Mouse (Mus musculus): ENCODE measurements around the gene Dtx1. TPM values are rescaled to one million over a fixed set of nuclear protein-coding genes. Genes with fewer than 3 reads are reported as not detected.

The Dtx1 gene
- polyA plus RNA-seq, 1 experiment from 2014 or later: 4.0 TPM

DNA sequence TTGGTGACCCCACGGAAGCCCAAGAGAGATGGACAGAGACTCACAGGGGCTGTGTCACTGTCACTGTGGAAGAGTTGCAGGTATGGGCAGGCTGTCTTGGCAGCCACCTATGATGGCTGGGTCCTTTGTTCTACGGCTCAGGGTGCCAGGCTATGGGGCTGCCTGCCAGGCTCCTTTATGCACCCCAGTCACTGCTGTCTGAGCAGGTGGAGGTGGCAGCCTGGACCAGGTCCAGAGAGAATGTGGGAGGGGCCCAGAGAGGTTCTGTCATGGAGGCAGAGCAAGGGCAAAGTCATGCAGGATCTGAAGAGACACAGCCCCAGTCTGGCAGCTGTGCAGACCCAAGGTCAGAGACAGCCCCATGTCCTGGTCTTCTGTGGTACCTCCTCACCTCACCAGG is 8.8 kb downstream of the Dtx1 start:
- Histone ChIP-seq H3K4me3 (no peak overlapping the region), H3K27ac (no peak overlapping the region), H3K9me3 (no peaks in the 10 kb centered on the region), H3K4me1 (peaks cover 17% of the 10 kb centered on the region), H3K9ac (no peak overlapping the region), H3K27me3 (peaks cover 57% of the 10 kb centered on the region), H3K36me3 (no peaks in the 10 kb centered on the region), H3K4me2 (no peak overlapping the region)
- no peak for ATAC-seq (ENCODE audit: insufficient number of reproducible peaks, low FRiP score, low TSS enrichment, low read depth)
- WGBS: 74% methylated on average over 2 of the region's 2 CpGs

DNA sequence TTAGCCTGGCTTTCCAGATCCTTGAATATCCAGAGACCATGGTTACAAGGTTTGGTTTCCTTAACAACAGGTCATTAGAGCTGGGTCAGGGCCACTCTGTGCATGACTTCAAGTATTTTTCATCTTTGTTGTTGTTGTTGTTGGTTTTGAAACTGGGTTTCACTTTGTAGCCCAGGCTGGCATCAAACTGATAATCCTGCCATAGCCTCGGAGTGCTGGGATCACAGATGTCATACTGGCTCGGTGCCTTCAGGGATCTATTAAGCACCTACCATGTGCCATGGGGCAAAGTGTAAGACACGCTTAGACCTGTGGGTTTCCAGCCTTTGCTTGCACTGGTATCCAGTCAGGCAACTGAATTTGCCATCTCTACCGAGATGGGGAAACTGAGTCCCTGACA is 9.3 kb downstream of the Dtx1 start:
- H3K27me3 ChIP-seq: peaks cover 53% of the 10 kb centered on the region
- peaks cover 12% of the 10 kb centered on the region for H3K4me1 ChIP-seq
- no peaks in the 10 kb centered on the region for H3K36me3 ChIP-seq
- no peak overlapping the region for H3K9ac ChIP-seq
- WGBS: 72% methylated on average over 4 of the region's 4 CpGs
- no peak overlapping the region for H3K4me3 ChIP-seq
- H3K9me3 ChIP-seq: no peaks in the 10 kb centered on the region
- H3K4me2 ChIP-seq: no peak overlapping the region
- H3K27ac ChIP-seq: no peak overlapping the region
- ATAC-seq (ENCODE audit: insufficient number of reproducible peaks, low FRiP score, low TSS enrichment, low read depth): no peak

DNA sequence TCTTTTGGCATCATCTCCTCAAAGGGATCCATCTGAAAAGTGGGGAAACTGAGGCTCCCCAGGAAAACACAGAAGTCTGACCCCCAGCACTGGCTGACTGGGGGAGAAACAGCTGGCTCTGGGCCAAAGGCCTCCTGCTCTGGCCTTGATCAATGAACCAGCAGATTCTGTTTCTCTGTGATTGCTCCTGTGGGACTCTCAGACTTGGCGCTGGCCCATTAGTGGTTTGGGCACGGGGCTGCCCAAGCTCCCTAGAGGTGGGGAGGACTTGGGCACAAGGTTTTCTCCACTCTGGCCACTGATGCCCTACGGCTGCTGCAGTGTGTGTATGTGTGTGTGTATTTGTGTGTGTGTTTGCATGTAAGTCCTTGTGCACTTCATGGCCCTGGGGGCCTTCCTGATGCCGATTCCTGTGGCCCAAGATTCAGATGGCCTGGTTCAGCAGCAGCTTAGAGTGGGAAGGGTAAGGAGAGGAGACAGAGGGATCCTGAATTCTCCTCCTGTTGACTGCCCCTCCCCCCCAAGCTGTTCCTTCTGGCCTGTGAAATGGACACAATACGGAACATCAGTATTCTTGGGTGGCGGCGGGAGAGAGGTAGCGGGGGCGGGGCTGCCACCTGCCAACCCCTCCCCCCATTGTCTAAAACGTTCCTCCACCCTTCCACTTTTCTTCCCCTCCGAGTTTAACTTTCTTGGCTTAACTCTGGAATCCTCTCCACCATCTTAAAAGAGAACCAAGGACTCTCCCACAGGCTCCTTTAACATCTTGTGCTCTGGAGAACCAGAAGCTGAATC is 10.5 kb downstream of the Dtx1 start:
- no peak; the same call in 1 of the 2 replicates for ATAC-seq (ENCODE audit: insufficient number of reproducible peaks, low FRiP score, low TSS enrichment, low read depth)
- Histone ChIP-seq H3K27ac (no peak overlapping the region), H3K9ac (no peak overlapping the region), H3K4me2 (no peak overlapping the region), H3K4me3 (no peak overlapping the region), H3K9me3 (no peaks in the 10 kb centered on the region), H3K4me1 (0 out of 2 replicates have a peak, but pooled peaks cover 4% of the 10 kb centered on the region), H3K27me3 (peaks cover 61% of the 10 kb centered on the region), H3K36me3 (no peaks in the 10 kb centered on the region)
- WGBS: 56% methylated on average over 11 of the region's 11 CpGs

DNA sequence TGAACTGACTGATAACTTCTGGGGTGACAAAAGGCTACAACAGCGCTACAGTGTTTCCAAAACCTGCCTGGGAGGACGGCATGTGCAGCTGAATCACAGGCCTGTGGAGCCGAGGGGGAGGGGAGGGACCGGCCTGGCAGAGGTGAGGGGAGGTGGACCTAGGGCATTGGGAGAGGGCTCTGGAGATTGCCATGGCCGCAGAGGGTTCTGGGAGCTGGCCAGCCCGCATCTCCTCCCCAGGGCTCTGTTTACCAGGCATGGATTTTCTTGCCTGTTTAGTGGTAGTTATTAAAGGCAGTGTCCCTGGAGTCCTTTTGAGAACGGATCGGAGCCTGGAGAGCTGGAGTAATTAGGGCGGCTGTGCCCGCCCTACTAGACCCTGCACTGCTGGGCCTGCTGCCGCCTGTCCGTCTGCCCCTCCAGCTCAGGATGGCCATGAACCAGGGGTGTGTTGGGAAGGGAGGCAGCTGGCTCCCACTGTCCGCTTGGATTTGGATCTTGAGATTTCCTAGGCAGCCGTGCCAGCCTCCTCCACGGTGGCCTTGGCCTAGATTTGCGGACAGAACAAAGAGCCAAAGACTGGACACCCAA is 12.8 kb downstream of the Dtx1 start:
- 0 out of 2 replicates have a peak, but pooled peaks cover 2% of the 10 kb centered on the region for H3K36me3 ChIP-seq
- H3K9ac ChIP-seq: no peak overlapping the region
- H3K4me1 ChIP-seq: peaks cover 16% of the 10 kb centered on the region
- no peak for ATAC-seq (ENCODE audit: insufficient number of reproducible peaks, low FRiP score, low TSS enrichment, low read depth)
- no peak overlapping the region for H3K4me2 ChIP-seq
- no peaks in the 10 kb centered on the region for H3K9me3 ChIP-seq
- H3K27ac ChIP-seq: no peak overlapping the region
- peaks cover 72% of the 10 kb centered on the region for H3K27me3 ChIP-seq
- H3K4me3 ChIP-seq: no peak overlapping the region
- 30% methylated on average over 16 of the region's 16 CpGs for WGBS

DNA sequence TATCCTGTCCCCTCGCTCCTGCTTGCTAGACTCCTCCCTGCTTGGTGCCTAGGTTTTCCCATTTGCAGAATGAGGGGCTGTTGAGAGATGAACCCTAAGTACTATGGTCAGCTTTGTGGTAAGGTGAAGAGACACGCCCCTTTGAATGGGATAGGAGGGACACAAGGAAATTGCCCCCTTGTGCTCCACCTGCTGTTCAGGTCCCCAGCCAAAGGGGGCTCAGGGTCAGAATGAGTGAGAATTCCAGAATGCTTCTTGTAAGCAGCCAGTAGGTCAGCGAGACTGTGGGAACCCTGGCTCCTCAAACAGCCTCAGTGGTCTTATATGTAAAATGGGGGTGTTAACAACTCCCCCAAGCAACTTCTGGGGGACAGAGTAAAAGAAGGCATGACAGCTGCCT is 13.5 kb downstream of the Dtx1 start:
- Histone ChIP-seq H3K9ac (no peak overlapping the region), H3K9me3 (no peaks in the 10 kb centered on the region), H3K4me3 (no peak overlapping the region), H3K27me3 (peaks cover 72% of the 10 kb centered on the region), H3K4me1 (peaks cover 16% of the 10 kb centered on the region), H3K4me2 (no peak overlapping the region), H3K27ac (no peak overlapping the region), H3K36me3 (0 out of 2 replicates have a peak, but pooled peaks cover 3% of the 10 kb centered on the region)
- 55% methylated on average over 3 of the region's 3 CpGs for WGBS
- ATAC-seq (ENCODE audit: insufficient number of reproducible peaks, low FRiP score, low TSS enrichment, low read depth): no peak

DNA sequence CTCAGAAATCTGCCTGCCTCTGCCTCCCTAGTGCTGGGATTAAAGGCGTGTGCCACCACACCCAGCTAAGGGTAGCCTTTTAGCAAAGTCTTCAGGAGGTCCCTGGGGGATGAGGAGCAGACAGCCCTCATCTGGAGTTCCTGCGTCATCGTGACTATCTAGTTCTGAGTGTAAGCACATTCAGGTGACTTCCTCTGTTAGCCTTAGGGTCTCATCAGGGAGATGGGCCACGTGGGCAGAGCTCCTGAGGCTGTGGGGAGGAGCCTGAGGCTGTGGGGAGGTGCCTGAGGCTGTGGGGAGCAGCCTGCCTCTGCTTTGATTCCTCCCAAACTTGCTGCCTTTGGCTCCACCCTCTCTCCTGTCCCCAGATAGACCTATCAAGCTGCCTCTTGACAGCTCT is 14.9 kb downstream of the Dtx1 start:
- Histone ChIP-seq H3K4me3 (no peak overlapping the region), H3K27ac (no peak overlapping the region), H3K9me3 (no peaks in the 10 kb centered on the region), H3K4me1 (peaks cover 16% of the 10 kb centered on the region), H3K9ac (no peak overlapping the region), H3K36me3 (0 out of 2 replicates have a peak, but pooled peaks cover 3% of the 10 kb centered on the region), H3K4me2 (no peak overlapping the region), H3K27me3 (peaks cover 81% of the 10 kb centered on the region)
- 62% methylated on average over 4 of the region's 4 CpGs for WGBS
- no peak for ATAC-seq (ENCODE audit: insufficient number of reproducible peaks, low FRiP score, low TSS enrichment, low read depth)

DNA sequence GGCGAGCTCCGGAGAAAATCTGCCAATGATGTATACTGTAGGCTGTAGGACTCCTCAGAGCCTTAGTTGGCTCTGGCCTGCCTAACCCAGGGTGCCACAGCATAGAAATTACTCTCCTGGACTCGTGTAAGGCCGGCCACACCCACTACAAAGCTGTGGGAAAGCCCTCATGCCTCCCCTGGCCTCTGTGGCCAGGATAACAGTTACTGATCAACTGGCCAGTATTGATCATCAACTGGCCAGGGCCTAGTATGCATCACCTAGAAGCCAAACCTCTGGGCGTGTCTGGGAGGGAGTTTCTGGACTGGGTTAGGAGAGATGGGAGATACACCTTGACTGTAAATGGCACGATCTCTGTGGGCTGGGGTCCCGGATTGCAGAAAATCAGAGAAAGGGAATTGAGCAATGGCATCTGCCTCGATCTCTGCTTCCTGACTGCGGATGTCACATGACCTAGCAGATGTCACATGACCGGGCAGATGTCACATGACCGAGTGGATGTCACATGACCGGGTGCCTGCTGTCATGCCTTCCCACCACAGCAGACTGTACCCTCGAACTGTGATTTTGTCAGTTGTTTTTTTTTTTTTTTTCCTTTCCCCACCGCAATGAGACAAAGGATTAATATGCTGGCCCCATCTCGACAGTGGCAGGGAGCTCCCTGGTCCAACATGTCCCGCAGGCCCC is 15.5 kb downstream of the Dtx1 start:
- Histone ChIP-seq H3K4me2 (no peak overlapping the region), H3K4me1 (peaks cover 16% of the 10 kb centered on the region), H3K4me3 (no peak overlapping the region), H3K9me3 (no peaks in the 10 kb centered on the region), H3K9ac (no peak overlapping the region), H3K36me3 (0 out of 2 replicates have a peak, but pooled peaks cover 3% of the 10 kb centered on the region), H3K27me3 (peaks cover 82% of the 10 kb centered on the region), H3K27ac (no peak overlapping the region)
- 71% methylated on average over 16 of the region's 16 CpGs for WGBS
- no peak for ATAC-seq (ENCODE audit: insufficient number of reproducible peaks, low FRiP score, low TSS enrichment, low read depth)

DNA sequence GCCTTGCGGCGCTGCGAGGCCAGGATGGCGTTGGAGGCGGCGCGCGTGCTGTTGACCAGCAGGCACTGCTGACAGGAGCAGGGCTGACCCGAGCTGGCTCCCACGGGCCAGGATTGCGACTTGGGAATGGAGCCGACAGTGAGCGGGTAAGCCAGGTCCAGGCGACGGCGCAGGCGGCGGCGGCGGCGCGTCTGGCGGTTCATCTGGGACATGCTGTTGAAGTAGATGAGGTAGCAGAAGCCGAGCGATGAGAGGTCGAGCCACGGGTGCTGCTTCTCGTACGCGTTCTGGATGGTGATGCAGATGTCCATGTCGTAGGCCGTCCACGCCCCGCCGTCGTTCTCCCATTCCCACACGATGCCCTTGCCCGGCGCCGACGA is 17.0 kb downstream of the Dtx1 start:
- H3K27ac ChIP-seq: no peak overlapping the region
- ATAC-seq (ENCODE audit: insufficient number of reproducible peaks, low FRiP score, low TSS enrichment, low read depth): no peak
- H3K36me3 ChIP-seq: 0 out of 2 replicates have a peak, but pooled peaks cover 3% of the 10 kb centered on the region
- WGBS: 5% methylated on average over 41 of the region's 41 CpGs
- no peaks in the 10 kb centered on the region for H3K9me3 ChIP-seq
- no peak overlapping the region for H3K9ac ChIP-seq
- peaks cover 67% of the 10 kb centered on the region for H3K27me3 ChIP-seq
- peak overlapping the region; percentile 19 for H3K4me3 ChIP-seq
- peaks cover 22% of the 10 kb centered on the region for H3K4me1 ChIP-seq
- peak overlapping the region; percentile 32; the same call in 1 of the 2 replicates for H3K4me2 ChIP-seq

DNA sequence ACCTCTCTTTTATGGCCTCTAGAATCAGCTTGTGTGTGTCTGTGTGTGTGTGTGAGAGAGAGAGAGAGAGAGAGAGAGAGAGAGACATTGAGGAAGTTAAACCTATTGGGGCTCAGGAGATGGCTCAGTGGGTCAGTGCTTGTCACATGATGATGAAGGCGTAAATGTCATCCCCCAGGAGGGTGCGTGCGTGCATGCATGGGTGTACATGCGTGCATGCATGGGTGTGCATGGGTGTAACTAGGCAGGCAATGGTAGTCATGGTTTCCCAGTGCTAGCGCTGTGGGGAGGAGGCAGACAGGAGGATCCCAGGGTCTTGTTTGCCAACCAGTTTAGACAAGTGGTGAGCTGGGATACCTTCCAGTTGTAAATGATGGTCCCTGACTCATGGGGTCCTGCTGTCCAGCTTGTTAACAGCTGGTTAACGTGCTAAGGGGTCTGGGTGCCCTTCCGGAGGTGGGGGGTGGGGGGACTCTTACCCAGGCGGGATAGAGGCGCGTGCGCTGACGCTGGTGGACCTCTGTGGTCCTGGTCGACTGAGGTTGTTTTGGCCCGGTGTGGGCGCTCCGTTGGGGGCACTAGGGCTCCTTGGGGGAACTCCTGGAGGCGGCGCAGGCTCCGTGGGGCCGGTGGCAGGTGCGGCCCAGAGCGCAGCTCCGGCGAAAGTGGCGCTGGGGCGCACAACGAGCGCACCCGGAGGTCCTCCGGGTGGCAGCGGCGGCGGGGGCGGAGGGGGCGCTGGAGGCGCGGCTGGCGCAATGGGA is 17.6 kb downstream of the Dtx1 start:
- Histone ChIP-seq H3K4me3 (peak overlapping the region; percentile 19), H3K4me2 (peak overlapping the region; percentile 32; the same call in 1 of the 2 replicates), H3K9ac (no peak overlapping the region), H3K9me3 (no peaks in the 10 kb centered on the region), H3K27ac (no peak overlapping the region), H3K27me3 (peaks cover 63% of the 10 kb centered on the region), H3K36me3 (0 out of 2 replicates have a peak, but pooled peaks cover 3% of the 10 kb centered on the region), H3K4me1 (peaks cover 22% of the 10 kb centered on the region)
- ATAC-seq (ENCODE audit: insufficient number of reproducible peaks, low FRiP score, low TSS enrichment, low read depth): no peak
- WGBS: 20% methylated on average over 38 of the region's 38 CpGs

DNA sequence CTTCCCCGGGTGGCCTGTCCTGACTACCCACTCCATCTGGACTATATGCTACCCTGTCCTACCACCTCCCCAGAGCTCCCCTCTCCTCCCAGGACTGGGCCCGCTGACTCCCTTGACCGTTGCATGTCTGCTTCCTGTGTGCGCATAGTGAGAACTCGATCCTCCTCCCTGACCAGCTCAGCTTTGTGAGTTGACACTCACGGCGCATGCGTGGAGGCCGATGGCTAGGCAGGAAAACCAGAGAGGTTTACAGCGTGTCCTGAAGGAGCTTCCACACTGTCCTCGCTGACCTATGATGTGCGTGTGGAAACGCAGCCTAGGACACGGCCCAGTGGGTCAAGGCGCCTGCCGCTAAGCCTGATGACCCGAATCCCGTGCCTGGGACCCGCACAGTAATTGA is 19.7 kb downstream of the Dtx1 start:
- WGBS: 69% methylated on average over 19 of the region's 19 CpGs
- Histone ChIP-seq H3K27me3 (peaks cover 52% of the 10 kb centered on the region), H3K4me2 (no peak overlapping the region), H3K4me1 (peaks cover 18% of the 10 kb centered on the region), H3K27ac (no peak overlapping the region), H3K9me3 (no peaks in the 10 kb centered on the region), H3K4me3 (no peak overlapping the region), H3K9ac (no peak overlapping the region), H3K36me3 (0 out of 2 replicates have a peak, but pooled peaks cover 3% of the 10 kb centered on the region)
- ATAC-seq (ENCODE audit: insufficient number of reproducible peaks, low FRiP score, low TSS enrichment, low read depth): no peak

DNA sequence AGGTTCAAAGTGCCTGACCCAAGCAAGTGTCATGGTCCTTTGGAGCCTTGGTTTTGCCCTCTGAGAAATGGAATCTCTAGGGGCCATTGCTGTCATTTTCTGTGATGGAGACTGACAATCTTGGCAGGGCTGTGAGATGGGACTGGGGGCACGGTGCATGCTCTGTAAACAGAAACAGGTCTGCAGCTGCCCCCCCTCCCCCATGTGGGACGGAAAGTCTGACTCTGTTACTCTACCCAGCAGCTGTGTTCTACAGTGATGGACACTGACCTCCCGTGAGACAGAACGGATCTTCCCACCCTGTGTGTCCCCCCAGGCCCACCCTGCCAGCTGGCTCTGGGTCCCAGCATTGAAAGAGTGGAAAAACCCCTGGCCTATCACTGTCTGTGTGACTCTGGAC is 21.3 kb downstream of the Dtx1 start:
- Histone ChIP-seq H3K9ac (no peak overlapping the region), H3K27ac (no peak overlapping the region), H3K4me3 (no peak overlapping the region), H3K4me2 (no peak overlapping the region), H3K36me3 (0 out of 2 replicates have a peak, but pooled peaks cover 3% of the 10 kb centered on the region), H3K9me3 (no peaks in the 10 kb centered on the region), H3K4me1 (peaks cover 14% of the 10 kb centered on the region), H3K27me3 (peaks cover 41% of the 10 kb centered on the region)
- ATAC-seq (ENCODE audit: insufficient number of reproducible peaks, low FRiP score, low TSS enrichment, low read depth): no peak
- WGBS: 56% methylated on average over 4 of the region's 4 CpGs

All from limb, embryonic 15.5 days (tissue).